Mouse (Mus musculus) ovary, postnatal 14 days (tissue): ENCODE data around the gene Dot1l.
A peak's percentile ranks its signal among the peaks of the same experiment; 100 is the strongest.

Experiments used
- DNase-seq: peaks from one replicate; pipeline ENCODE4 v3.0.0; 2022; ENCODE audit warnings: low spot score

The Dot1l gene

DNA sequence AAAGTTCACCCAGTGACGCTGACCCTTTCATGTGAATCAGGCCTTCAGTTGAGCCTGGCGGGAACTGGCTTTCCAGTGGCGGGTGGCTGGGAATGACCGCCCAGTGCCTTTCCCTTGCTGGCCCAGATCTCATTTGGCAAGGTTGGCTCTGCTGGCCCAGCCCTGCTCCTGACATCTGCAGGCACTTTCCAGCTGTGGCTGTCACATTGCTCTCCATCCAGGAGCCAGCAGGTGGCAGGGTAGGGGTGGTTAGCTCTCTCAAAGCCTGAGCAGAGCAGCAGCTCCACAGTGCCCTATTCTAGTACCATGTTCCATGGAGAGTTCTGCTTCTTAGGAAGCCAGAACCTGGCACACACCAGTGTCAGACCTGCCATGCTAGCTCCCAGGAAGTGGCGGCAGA is 2.7 kb downstream of the Dot1l start:
- DNase-seq: peak; percentile 49

DNA sequence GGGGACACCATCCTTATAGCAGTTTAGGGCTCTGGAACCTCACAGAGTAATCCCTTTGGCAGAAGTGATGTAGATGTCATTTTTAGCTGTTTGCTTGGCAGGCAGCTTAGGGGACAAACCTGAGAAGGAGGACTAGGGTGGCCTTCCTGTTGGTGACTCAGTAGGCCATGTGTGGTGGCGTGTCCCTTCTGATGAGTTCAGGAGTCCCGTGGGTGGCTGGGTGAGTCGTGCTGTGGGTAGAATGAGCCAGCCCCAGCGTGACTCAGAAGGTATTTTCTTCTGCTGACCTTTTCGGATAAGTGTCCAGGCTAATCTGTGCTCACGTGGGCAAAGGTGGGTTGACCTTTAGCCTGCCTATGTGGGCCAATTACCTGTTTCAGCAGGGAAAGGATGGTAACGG is 3.6 kb downstream of the Dot1l start:
- DNase-seq: no peak

DNA sequence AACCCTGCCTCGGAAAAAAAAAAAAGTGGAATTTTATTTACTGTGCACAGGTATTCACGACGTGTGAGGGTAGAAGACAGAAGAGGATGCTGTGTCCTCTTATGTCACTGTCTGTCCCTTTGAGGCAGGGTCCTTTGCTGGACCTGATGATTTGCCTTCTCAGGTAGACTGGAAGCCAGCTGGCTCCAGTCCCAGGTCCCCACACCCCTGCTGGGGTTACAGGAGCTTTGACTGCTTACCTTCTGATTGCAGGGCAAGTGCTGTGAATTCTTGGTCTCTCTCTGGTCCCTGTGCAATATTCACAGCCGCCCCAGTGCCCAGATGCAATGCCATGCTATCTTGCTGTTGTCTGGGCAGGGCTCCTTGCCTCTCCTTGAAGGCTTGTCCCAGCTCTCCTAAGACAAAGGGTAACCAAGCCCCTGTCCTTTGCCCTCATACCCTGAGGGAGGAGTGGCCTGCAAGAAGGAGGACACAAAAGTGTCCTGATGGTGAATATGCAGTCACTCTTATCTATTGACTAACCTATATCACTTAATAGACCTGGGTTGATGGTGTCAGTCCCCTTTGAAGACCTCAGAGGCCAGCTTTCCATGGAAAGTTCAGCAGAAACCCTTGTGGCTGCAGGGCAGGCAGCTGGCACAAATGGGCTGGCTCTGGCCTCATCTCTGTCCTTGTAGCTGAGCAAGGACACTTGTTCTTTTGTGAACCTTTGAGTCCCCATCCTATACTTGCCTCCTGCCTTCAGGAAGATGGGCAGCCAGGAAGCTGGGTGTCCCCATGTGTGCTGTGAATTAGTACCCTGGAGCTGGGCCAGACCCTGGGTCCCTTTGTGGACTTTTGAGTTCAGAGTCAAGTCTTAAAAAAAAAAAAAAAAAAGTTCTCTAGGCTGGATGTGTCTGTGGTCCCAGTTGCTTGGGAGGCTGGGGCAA is 5.9 kb downstream of the Dot1l start:
- DNase-seq: no peak

DNA sequence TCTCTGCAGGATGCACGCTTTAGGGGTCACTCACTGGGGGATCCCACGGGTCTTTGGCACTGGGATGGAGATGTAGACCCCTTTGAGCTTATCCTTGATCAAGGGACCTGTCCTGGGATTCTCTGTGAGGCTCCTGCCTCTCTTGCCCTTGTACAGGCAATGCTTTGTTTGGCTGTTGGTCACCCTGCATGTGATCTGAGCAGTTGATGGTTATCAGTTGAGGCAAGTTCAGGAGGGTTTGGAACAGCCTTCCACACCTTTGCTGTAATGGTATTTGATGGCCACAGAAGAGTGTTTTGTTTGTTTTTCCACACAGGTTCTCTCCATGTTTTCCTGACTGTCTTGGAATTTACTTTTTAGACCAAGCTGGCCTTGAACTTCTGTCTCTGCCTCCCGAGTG is 6.8 kb downstream of the Dot1l start:
- no peak for DNase-seq

DNA sequence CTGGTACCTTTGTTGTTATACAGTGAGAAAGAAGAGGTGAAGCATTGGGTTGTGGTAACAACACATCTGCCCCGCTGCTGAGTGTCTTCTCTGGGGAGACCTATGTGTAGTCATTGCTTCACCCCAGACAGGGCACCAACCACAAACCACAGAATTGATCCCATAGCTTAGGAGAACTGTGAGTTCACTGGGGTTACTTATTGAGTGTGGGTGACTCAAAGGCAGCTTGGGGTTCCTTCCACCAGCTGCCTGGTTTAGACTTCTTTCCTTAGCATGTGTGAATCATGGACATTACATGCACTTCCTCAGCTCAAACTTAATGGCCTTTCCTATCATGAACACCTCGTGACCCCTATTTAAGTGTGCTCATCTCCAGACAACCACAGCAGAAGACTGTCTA is 8.5 kb downstream of the Dot1l start:
- DNase-seq: no peak

DNA sequence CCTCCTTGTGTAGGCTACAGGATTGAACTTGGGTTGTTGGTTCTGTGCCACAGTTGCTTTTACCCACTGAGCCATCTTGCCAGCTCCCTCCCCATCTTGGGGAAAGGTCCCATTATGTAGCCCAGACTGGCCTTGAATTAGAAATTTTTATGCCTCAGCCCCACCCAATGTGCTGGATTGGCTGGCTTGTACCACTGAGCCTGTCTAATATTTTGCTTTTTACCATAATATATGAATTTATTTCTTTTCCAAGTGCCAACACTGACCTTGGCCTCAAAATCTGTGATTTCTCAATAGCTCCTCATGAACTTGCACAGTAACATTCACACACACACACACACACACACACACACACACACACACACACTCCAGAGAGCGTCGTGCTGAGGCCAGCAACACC is 10.7 kb downstream of the Dot1l start:
- no peak for DNase-seq

DNA sequence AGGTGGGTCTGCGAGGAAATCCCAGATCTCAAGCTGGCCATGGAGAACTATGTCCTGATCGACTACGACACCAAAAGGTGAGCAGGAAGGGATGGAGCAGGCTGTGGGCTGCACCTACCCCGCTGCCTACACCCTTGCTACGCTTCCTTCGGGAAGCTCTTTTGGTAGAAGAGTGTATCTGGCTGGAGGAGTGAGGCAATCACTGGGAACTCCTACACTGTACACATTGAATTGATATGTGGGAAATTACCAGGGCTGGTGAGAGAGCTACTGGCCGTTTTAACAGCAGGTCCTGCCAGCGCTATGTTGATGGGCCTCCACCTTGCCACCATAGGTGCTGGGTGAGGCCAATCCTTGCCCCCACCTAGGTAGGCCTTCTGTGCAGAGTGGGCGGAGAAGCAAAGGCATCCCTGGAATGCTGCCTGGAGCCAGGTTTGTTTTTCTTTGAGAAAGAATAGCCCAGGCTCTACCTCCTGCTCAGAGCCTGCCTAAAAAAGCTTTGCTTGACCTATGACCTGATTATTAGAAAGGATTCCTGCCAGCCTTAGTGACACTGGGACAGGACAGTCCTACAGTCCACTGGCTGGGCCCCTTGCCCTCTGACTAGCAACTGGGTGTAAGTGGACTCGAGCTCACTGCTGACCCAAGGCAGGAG is 11.3 kb downstream of the Dot1l start:
- no peak for DNase-seq

DNA sequence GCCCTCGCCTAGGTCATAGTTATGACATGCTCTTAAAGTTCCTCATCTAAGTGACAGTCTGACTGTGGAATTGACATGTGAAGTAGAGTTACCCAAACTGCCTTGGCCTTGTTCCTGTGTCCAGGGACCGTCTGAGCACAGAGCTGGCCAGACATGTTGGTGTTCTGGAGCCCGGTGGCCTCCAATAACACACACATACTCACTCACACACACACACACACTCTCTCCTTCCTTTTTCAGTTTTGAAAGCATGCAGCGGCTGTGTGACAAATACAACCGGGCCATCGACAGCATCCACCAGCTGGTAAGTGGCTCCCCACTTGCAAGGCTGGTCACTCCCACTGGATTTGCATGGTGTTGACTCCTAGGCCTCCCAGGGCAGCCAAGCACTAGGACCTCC is 13.4 kb downstream of the Dot1l start:
- no peak for DNase-seq

DNA sequence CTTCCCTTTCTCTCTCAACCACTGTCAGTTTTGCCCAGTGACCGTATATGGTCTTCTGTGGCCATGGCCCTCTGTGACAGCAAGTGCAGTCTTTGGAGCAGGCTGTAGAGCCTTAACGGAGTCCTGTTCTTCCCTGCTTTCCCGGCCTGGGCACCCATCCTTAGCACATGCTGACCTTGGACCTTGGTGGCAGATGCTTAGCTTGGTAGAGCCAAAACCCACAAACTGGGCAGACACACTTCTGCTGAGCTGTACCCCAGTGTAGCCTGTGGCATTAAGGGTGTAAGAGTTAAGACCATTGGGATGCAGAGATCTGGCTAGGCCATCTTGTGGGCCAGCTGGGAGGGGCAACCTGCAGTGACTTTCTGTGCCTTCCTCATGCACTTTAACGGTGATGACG is 18.8 kb downstream of the Dot1l start:
- DNase-seq: no peak

DNA sequence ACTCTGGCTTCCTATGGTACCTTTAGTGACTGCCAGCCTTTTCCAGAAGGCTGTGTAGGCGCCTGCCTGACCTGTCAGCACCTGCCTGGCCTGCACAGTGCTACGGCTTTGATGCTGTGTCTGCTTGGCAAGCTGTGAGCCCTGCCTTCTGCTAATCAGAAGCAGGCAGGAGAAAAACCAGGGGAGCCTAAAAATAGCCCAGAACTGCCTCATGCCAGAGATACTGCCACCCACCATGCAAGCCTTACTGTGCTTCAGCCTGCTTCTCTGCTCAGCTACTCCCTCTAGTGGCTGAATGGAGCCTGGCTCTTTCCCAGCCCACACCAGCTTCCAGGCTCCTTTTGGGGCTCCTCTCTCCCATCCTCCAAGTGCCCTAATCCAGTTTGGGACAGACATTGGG is 19.5 kb downstream of the Dot1l start:
- peak; percentile 76 for DNase-seq

DNA sequence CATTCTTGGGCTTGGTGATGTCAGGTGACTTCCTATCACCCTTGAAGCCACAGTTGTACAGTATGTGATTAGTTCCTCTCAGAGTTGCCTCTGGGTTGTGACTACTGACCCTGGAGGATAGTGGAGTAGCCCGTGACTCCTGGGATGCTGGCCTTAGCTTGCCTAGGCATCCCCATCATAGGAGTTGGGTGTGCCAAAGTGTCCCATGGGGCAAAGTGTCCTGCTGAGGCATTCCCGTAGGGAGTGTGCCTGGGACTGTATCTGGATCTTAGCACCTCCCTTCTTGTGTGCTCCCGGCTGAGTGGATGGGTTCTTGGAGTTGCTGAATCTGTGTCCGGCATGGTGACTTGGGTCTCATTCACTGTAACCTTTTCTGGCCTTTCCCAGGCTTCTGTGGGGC is 20.0 kb downstream of the Dot1l start:
- no peak for DNase-seq

DNA sequence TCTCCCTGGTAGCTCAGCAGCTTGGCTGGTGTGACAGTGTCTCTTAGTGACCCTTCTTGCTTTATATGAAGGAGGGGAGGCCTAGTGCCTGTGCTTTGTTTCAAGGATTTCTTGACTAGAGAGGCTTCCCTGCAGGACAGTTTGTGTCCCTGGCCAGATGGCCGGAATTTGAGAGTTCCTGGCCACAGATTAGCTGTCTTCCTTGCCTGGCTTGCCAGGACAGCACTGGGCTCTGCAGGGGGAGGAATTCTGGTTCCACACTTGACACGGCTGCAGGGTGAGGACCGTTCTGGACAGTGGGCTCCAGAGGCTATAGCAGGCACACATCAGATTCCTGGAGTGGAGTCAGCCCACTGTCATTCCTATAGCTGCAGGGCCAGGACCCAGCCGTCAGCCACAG is 20.7 kb downstream of the Dot1l start:
- no peak for DNase-seq

DNA sequence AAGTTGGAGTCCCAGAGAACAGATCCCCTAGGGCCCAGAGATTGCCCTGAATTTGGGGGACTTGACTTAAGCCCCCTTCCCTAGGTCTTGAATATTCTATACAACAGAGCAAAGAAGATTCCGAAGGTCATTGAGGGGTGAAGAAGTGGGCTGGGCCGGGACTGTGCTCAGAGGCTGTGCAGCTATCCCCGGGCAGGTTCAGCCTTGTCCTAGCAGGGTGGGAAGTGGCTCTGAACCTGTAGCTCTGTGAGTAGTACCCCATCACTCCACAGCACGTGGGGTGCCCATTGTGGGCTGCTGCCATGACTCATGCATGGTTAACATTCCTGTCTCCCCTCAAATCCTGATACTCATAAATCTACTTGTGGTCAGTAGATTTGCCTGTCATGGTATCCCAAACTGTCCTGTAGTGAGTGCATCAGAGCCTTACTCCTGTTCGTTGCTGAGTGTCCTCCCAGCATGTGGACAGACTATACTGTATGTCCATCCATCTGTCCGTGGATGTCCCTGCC is 21.4 kb downstream of the Dot1l start:
- DNase-seq: no peak

DNA sequence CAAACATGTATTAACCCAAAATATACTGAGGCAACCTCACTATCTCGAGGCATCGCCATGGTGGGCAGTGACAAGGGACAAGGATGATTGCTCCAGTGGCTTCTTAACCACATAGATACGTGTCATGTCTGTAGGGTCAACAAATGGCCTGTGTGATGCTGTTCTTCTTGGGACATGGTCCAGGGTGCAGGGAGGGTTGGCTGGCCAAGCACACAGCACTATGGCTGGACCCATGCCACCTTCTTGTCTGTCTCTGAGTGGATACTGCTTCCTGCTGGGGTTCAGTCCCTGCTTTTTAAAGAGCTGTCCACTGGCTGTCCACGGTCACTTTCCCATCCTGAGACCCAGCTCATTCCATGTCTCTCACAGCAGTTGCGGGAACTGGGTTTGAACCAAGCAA is 22.1 kb downstream of the Dot1l start:
- no peak for DNase-seq

DNA sequence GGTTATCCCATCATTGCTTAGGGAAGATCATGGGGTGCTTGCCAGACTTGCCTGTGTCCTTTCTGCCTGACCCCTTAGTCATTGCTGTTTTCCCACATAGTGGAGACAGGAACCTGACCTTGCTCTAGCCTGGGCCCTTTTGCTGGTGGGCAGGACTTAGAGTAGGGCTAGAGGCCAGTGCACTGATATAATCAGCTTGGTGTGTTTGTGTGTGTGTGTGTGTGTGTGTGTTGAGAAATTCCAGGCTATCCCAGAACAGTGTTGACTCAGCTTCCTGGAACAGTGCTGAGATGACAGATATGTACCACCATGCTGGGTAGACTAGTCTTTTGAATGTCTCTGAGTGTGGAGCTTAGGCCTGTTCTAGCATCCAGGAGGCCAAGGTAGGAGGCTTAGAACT is 24.6 kb downstream of the Dot1l start:
- no peak for DNase-seq

DNA sequence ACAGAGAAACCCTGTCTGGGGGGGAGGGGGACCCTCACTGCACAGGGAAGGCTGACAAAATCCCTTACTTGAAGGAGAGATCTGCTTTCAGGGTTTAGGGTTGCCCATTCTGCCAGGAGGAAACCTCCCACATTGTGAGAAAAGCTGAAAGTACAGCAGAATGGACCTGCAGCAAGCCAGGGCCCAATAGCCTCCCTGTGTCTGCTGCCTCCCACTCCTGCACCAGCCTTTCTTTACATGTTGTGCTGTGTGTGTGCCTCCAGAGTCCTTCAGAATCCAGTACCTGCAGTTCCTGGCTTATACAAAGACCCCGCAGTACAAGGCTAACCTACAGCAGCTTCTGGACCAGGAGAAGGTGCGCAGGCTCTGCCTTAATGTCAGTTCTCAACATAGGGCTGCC is 29.3 kb downstream of the Dot1l start:
- no peak for DNase-seq

DNA sequence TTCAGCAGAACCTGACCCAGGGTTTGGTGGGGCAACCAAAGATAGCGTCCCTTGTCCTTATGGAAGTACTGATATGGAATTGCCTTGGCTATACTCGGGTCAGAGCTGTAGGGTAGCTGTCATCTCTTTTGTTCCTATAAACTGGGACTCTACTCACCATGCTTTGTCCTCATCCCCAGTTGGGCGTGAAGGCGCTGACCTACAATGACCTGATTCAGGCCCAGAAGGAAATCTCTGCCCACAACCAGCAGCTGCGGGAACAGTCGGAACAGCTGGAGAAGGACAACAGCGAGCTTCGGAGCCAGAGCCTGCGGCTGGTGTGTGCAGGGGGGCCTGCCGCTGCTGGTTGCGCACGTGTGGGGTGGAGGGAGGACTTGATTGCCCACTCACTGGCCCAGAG is 29.9 kb downstream of the Dot1l start:
- no peak for DNase-seq

DNA sequence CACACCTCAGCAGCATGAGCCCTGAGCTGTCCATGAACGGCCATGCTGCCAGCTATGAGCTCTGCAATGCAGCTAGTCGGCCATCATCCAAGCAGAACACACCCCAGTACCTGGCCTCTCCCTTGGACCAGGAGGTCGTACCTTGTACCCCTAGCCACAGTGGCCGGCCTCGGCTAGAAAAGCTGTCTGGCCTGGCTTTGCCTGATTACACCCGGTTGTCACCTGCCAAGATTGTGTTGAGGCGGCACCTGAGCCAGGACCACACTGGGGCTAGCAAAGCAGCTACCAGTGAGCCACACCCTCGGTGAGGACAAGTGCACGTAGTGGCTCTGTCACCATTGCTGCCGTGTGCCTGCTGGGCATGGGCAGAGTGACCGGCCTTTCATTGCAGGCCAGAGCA is 31.0 kb downstream of the Dot1l start:
- no peak for DNase-seq

DNA sequence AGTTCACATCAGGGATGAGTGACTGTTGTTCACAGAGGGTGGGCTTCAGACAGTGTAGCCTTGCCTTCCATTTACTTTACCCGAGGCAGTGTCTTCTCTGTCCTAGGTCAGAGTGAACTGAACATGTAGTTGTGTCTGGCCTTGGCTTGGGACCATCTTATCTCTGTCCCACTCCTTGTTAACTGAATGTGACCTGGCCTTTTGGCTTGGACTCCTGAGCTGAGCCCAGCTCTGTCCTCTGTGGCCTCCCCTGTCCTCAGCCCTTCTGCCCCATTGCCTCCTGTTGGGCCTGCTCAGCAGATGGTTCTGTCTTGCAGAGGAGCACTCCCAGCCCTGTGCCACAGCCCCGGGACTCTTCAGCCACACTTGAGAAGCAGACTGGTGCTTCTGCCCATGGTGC is 32.5 kb downstream of the Dot1l start:
- DNase-seq: no peak

DNA sequence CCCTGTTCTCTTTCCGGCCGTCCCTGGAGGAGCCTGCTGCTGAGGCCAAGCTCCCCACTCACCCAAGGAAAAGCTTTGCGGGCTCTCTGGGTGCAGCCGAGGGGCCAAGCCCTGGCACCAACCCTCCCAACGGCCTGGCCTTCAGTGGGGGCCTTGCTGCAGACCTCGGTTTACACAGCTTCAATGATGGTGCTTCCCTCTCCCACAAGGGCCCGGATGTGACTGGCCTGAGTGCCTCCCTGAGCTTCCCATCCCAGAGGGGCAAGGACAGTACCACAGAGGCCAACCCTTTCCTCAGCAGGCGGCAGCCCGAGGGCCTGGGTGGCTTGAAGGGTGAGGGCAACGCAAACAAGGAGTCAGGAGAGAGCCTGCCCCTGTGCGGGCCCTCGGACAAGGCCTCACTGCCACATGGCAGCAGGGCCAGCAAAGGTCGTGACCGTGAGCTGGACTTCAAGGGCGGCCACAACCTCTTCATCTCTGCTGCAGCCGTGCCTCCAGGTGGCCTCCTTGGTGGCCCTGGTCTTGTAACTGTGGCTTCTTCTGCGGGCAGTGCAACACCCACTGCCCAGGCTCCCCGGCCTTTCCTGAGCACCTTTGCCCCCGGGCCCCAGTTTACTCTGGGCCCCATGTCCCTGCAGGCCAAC is 35.9 kb downstream of the Dot1l start:
- no peak for DNase-seq

DNA sequence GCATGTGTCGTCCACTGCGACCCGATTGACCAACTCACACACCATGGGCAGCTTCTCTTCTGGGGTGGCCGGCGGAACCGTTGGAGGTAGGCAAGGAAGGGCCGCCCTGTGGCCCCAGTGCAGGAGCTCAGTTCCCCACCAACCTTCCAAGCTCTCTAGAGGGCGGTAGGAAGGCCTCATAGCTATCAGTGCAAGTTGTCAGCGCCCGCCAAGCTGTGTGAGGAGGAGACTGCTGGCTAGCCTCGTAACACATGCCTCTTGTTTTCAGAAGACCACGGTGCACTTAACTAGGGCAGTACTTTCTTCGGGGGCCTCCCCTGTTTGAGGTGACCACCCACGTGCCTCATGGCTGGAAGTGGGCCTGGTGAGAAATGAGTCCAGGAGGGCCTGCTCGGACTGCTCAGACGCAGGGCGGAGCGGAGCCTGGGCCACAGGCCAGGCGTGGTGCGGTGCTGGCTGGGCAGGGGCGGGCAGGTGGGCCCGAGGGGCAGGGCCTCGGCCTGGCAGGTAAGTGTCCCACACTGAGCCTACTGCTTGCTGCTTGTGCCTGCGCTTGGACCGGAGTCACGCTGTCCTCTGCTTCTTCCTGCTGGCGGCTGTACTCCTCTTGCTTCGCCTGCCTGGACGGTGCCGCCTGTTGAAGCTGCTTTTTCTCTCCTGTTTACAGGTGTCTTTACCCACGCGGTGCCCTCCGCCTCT is 36.6 kb downstream of the Dot1l start:
- no peak for DNase-seq
